Mouse (Mus musculus) MEL (cell line): ENCODE measurements around the gene Rufy4.
A peak's percentile ranks its signal among the peaks of the same experiment; 100 is the strongest.

Source experiments
- CTCF ChIP-seq, 3 experiments: IDR thresholded peaks in 2 of 3; conservative IDR thresholded peaks in 1 of 3; 2 replicates each; pipeline ENCODE4 v1.5.1; 2011 to 2012; ENCODE audit warnings: low read length in 3 of 3, low read depth in 2 of 3, mild to moderate bottlenecking in 2 of 3, improper control_type of control experiment in 1 of 3, inconsistent platforms in 1 of 3, mixed read lengths in 1 of 3, moderate library complexity in 1 of 3; ENCODE audit not compliant: control insufficient read depth in 1 of 3, insufficient read depth in 1 of 3, poor library complexity in 1 of 3, severe bottlenecking in 1 of 3
- E2F4 ChIP-seq: IDR thresholded peaks from 2 replicates; pipeline ENCODE4 v1.6.1; 2011; ENCODE audit warnings: low read depth, low read length, improper control_type of control experiment, borderline replicate concordance
- EP300 ChIP-seq, 2 experiments: IDR thresholded peaks; 2 replicates each; pipeline ENCODE4 v1.6.1; 2011; ENCODE audit warnings: improper control_type of control experiment in 2 of 2, low read length in 2 of 2, low read depth in 1 of 2, mild to moderate bottlenecking in 1 of 2
- ETS1 ChIP-seq: IDR thresholded peaks from 2 replicates; pipeline ENCODE4 v1.6.1; 2012; ENCODE audit warnings: low read depth, mild to moderate bottlenecking, inconsistent platforms, low read length, improper control_type of control experiment, moderate library complexity
- GABPA ChIP-seq: IDR thresholded peaks from 2 replicates; pipeline ENCODE4 v1.6.1; 2012; ENCODE audit warnings: low read depth, mild to moderate bottlenecking, inconsistent platforms, low read length, improper control_type of control experiment, moderate library complexity
- POLR2A ChIP-seq, 2 experiments: IDR thresholded peaks; 2 replicates each; pipeline ENCODE4 v1.6.1; 2011 to 2012; ENCODE audit warnings: low read length in 2 of 2, mild to moderate bottlenecking in 2 of 2, control low read depth in 1 of 2, improper control_type of control experiment in 1 of 2, low read depth in 1 of 2, moderate library complexity in 1 of 2; ENCODE audit not compliant: control insufficient read depth in 1 of 2, insufficient read depth in 1 of 2, poor library complexity in 1 of 2
- TBP ChIP-seq: IDR thresholded peaks from 2 replicates; pipeline ENCODE4 v1.8.0; 2011; ENCODE audit warnings: low read depth, low read length, improper control_type of control experiment

DNA sequence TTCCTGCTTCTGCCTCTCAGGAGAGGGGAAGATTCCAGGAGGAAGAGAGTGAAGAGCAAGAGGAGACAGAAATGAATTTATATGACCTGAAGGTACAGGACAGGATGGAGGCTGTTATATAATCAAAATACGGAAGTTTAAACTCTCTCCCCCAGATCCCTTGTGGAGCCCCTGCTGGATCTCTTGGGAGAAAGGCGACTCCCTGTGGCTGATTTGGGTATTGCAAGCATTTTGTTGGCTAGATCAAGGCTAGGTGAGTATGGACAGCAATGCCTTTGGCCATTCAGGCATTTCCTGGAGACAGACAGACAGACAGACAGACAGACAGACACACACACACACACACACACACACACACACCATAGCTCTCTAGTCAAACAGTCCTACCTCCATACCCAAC, 48.0 kb upstream of the Rufy4 start:
- TF ChIP-seq CTCF (IDR thresholded peaks at IDR 0.05 in 2 of 3, conservative IDR thresholded peaks at IDR 0.05 in 1 of 3; ENCODE audit: control insufficient read depth in 1 of 3, insufficient read depth in 1 of 3, low read depth in 2 of 3, low read length in 3 of 3, poor library complexity in 1 of 3, severe bottlenecking in 1 of 3) (peak; percentile 28 to 44 (median 35)), POLR2A (IDR thresholded peaks at IDR 0.05; ENCODE audit: control insufficient read depth in 1 of 2, insufficient read depth in 1 of 2, low read depth in 1 of 2, low read length in 2 of 2, poor library complexity in 1 of 2) (no peak), ETS1 (no peak), GABPA (no peak), EP300 (IDR thresholded peaks at IDR 0.05; ENCODE audit: low read depth in 1 of 2, low read length in 2 of 2) (no peak), E2F4 (no peak), TBP (no peak)
